Mouse (Mus musculus) midbrain, embryonic 15.5 days (tissue): ENCODE measurements around the gene Resp18. TPM values are rescaled to one million over a fixed set of nuclear protein-coding genes. Genes with fewer than 3 reads are reported as not detected.

Experiments used
- ATAC-seq: fragments of 200-750 bp; cut with Nextera tagmentation; replicated peaks from 2 replicates; pipeline ENCODE4 v1.8.0; 2017; ENCODE audit warnings: moderate TSS enrichment
- H3K27ac ChIP-seq: fragments of 300-500 bp; sonication (generic); 2 replicates; pipeline ENCODE4 v1.5.1; 2015; ENCODE audit warnings: mild to moderate bottlenecking, inconsistent platforms
- H3K27me3 ChIP-seq: fragments of 300-500 bp; sonication (generic); replicated peaks from 2 replicates; pipeline ENCODE4 v1.6.1; 2015; ENCODE audit warnings: inconsistent platforms
- H3K36me3 ChIP-seq: fragments of 300-500 bp; sonication (generic); replicated peaks from 2 replicates; pipeline ENCODE4 v1.6.1; 2015; ENCODE audit warnings: inconsistent platforms
- H3K4me1 ChIP-seq: fragments of 300-500 bp; sonication (generic); 2 replicates; pipeline ENCODE4 v1.6.1; 2015; ENCODE audit warnings: inconsistent platforms
- H3K4me2 ChIP-seq: fragments of 300-500 bp; sonication (generic); 2 replicates; pipeline ENCODE4 v1.6.1; 2015; ENCODE audit warnings: inconsistent platforms, mild to moderate bottlenecking, moderate library complexity
- H3K4me3 ChIP-seq: fragments of 300-500 bp; sonication (generic); 2 replicates; pipeline ENCODE4 v1.5.1; 2015; ENCODE audit warnings: mild to moderate bottlenecking, inconsistent platforms
- H3K9ac ChIP-seq: fragments of 300-500 bp; sonication (generic); 2 replicates; pipeline ENCODE4 v1.6.1; 2015; ENCODE audit warnings: mild to moderate bottlenecking, inconsistent platforms
- H3K9me3 ChIP-seq: fragments of 300-500 bp; sonication (generic); 2 replicates; pipeline ENCODE4 v1.6.1; 2016; ENCODE audit warnings: inconsistent platforms
- WGBS: fragments of 180-500 bp; shearing (Covaris S2); methylation state at CpG from one replicate; pipeline ENCODE4 v1.1.7; 2015; ENCODE audit warnings: mixed read lengths; 5-methylcytosine and 5-hydroxymethylcytosine counted together
- polyA plus RNA-seq: library from polyadenylated mRNA; unstranded; fragments of >200 nt; fragmentation: Nextera tagmentation; extraction: Ambion mirVana; gene quantifications from 2 replicates; pipeline ENCODE4 v1.2.1, GENCODE M21; 2015

Resp18 gene
- polyA plus RNA-seq, 1 experiment from 2014 or later, result 169 TPM

GRCm38 (mm10) chr1:75294294-75294693 lies 16.1 kb upstream of the Resp18 start:
- H3K4me3 ChIP-seq, result no peak overlapping the region
- 79% methylated on average over 5 of the region's 5 CpGs for WGBS

GRCm38 (mm10) chr1:75293331-75293701 lies 15.1 kb upstream of the Resp18 start:
- no peaks in the 10 kb centered on the region for H3K9me3 ChIP-seq
- 84% methylated on average over 5 of the region's 5 CpGs for WGBS
- peaks cover 27% of the 10 kb centered on the region for H3K4me1 ChIP-seq
- no peaks in the 10 kb centered on the region for H3K27me3 ChIP-seq
- H3K9ac ChIP-seq, result no peak overlapping the region
- no peak overlapping the region for H3K27ac ChIP-seq
- no peak for ATAC-seq
- H3K4me3 ChIP-seq, result no peak overlapping the region
- H3K4me2 ChIP-seq, result no peak overlapping the region
- H3K36me3 ChIP-seq, result no peaks in the 10 kb centered on the region

More at GRCm38 (mm10) chr1:75294294-75294693, 16.1 kb upstream of the Resp18 start:
- Histone ChIP-seq H3K36me3 (no peaks in the 10 kb centered on the region), H3K27ac (no peak overlapping the region), H3K4me2 (no peak overlapping the region), H3K9me3 (no peaks in the 10 kb centered on the region), H3K4me1 (peaks cover 17% of the 10 kb centered on the region), H3K27me3 (no peaks in the 10 kb centered on the region), H3K9ac (no peak overlapping the region)
- ATAC-seq, result no peak

- H3K4me3 ChIP-seq, result no peak overlapping the region
- no peaks in the 10 kb centered on the region for H3K27me3 ChIP-seq
- H3K36me3 ChIP-seq, result no peaks in the 10 kb centered on the region
- ATAC-seq, result no peak
- H3K27ac ChIP-seq, result no peak overlapping the region
- no peak overlapping the region for H3K4me2 ChIP-seq
- 64% methylated on average over 12 of the region's 12 CpGs for WGBS
- H3K9ac ChIP-seq, result no peak overlapping the region
- H3K4me1 ChIP-seq, result peaks cover 32% of the 10 kb centered on the region
- H3K9me3 ChIP-seq, result no peaks in the 10 kb centered on the region
Observed at GRCm38 (mm10) chr1:75292476-75293330, 14.5 kb upstream of the Resp18 start.

GRCm38 (mm10) chr1:75291321-75291720 lies 13.1 kb upstream of the Resp18 start:
- Histone ChIP-seq H3K9me3 (no peaks in the 10 kb centered on the region), H3K4me2 (no peak overlapping the region), H3K4me1 (peaks cover 32% of the 10 kb centered on the region), H3K4me3 (no peak overlapping the region), H3K27me3 (no peaks in the 10 kb centered on the region), H3K27ac (no peak overlapping the region), H3K9ac (no peak overlapping the region), H3K36me3 (no peaks in the 10 kb centered on the region)
- 88% methylated on average over 8 of the region's 8 CpGs for WGBS
- no peak for ATAC-seq

- peaks cover 32% of the 10 kb centered on the region for H3K4me1 ChIP-seq
- peak overlapping the region; percentile 83 for H3K27ac ChIP-seq
- no peak overlapping the region for H3K4me3 ChIP-seq
- H3K4me2 ChIP-seq, result no peak overlapping the region
- ATAC-seq, result peak; percentile 41; the same call in 1 of the 2 replicates
- no peak overlapping the region for H3K9ac ChIP-seq
- no peaks in the 10 kb centered on the region for H3K9me3 ChIP-seq
- no peaks in the 10 kb centered on the region for H3K27me3 ChIP-seq
- no peaks in the 10 kb centered on the region for H3K36me3 ChIP-seq
Observed at GRCm38 (mm10) chr1:75290582-75290981, 12.4 kb upstream of the Resp18 start.

- Histone ChIP-seq H3K4me3 (no peak overlapping the region), H3K27ac (peak overlapping the region; percentile 83), H3K9ac (no peak overlapping the region), H3K4me2 (peak overlapping the region; percentile 29; the same call in 1 of the 2 replicates), H3K4me1 (peaks cover 32% of the 10 kb centered on the region), H3K27me3 (no peaks in the 10 kb centered on the region), H3K36me3 (no peaks in the 10 kb centered on the region), H3K9me3 (no peaks in the 10 kb centered on the region)
- peak; percentile 53; the same call in 1 of the 2 replicates for ATAC-seq
- WGBS, result 18% methylated on average over 8 of the region's 8 CpGs
Observed at GRCm38 (mm10) chr1:75289888-75290431, 11.7 kb upstream of the Resp18 start.

- Histone ChIP-seq H3K27ac (peak overlapping the region; percentile 83), H3K9me3 (no peaks in the 10 kb centered on the region), H3K27me3 (no peaks in the 10 kb centered on the region), H3K4me2 (peak overlapping the region; percentile 29), H3K36me3 (no peaks in the 10 kb centered on the region), H3K9ac (no peak overlapping the region), H3K4me1 (peaks cover 32% of the 10 kb centered on the region), H3K4me3 (no peak overlapping the region)
- peak; percentile 92 for ATAC-seq
- WGBS, result 1% methylated on average over 7 of the region's 7 CpGs
Observed at GRCm38 (mm10) chr1:75289376-75289775, 11.2 kb upstream of the Resp18 start.

- WGBS, result 87% methylated on average over 7 of the region's 7 CpGs
Observed at GRCm38 (mm10) chr1:75284911-75285310, 6.7 kb upstream of the Resp18 start.

GRCm38 (mm10) chr1:75283017-75283416 lies 4.8 kb upstream of the Resp18 start:
- H3K4me3 ChIP-seq, result no peak overlapping the region
- H3K27ac ChIP-seq, result no peak overlapping the region
- no peaks in the 10 kb centered on the region for H3K36me3 ChIP-seq
- WGBS, result 57% methylated on average over 5 of the region's 5 CpGs
- no peak overlapping the region for H3K4me2 ChIP-seq
- no peak overlapping the region for H3K9ac ChIP-seq
- H3K27me3 ChIP-seq, result no peaks in the 10 kb centered on the region
- peaks cover 7% of the 10 kb centered on the region for H3K4me1 ChIP-seq
- ATAC-seq, result no peak
- H3K9me3 ChIP-seq, result no peaks in the 10 kb centered on the region

More at GRCm38 (mm10) chr1:75284911-75285310, 6.7 kb upstream of the Resp18 start:
- no peaks in the 10 kb centered on the region for H3K36me3 ChIP-seq
- H3K4me1 ChIP-seq, result peaks cover 21% of the 10 kb centered on the region
- H3K9ac ChIP-seq, result no peak overlapping the region
- no peaks in the 10 kb centered on the region for H3K27me3 ChIP-seq
- no peak overlapping the region for H3K27ac ChIP-seq
- no peaks in the 10 kb centered on the region for H3K9me3 ChIP-seq
- no peak for ATAC-seq
- H3K4me3 ChIP-seq, result no peak overlapping the region
- no peak overlapping the region for H3K4me2 ChIP-seq

- Histone ChIP-seq H3K36me3 (no peaks in the 10 kb centered on the region), H3K4me1 (peaks cover 12% of the 10 kb centered on the region), H3K9ac (peak overlapping the region; percentile 56), H3K4me2 (peak overlapping the region; percentile 54), H3K27ac (peak overlapping the region; percentile 39), H3K9me3 (no peaks in the 10 kb centered on the region), H3K27me3 (0 out of 2 replicates have a peak, but pooled peaks cover 7% of the 10 kb centered on the region), H3K4me3 (peak overlapping the region; percentile 46)
- ATAC-seq, result peak; percentile 92
- WGBS, result 2% methylated on average over 23 of the region's 23 CpGs
Observed at GRCm38 (mm10) chr1:75277195-75278188, 723 bp downstream of the Resp18 start.

GRCm38 (mm10) chr1:75264091-75264880 lies 13.9 kb downstream of the Resp18 start, which contains the start of gene Ptprn:
Gene Ptprn, minus strand, starts transcription at chr1:75264502.
- ATAC-seq, result peak; percentile 85
- Histone ChIP-seq H3K4me1 (peaks cover 8% of the 10 kb centered on the region), H3K4me2 (peak within 1 kb of the TSS; percentile 79), H3K27ac (peak within 1 kb of the TSS; percentile 20), H3K9me3 (no peaks in the 10 kb centered on the region), H3K4me3 (peak within 1 kb of the TSS; percentile 60), H3K27me3 (peaks cover 29% of the 10 kb centered on the region), H3K36me3 (no peaks in the 10 kb centered on the region), H3K9ac (peak within 1 kb of the TSS; percentile 63)
- WGBS, result 11% methylated on average over 31 of the region's 32 CpGs
